Mouse (Mus musculus): Measurements from ENCODE around the gene Kcnrg. TPM values are rescaled to one million over a fixed set of nuclear protein-coding genes. Genes with fewer than 3 reads are reported as not detected.

Gene Kcnrg
- polyA plus RNA-seq, 2 experiments: 0.29 to 1.5 TPM

- H3K27me3 ChIP-seq (ENCODE audit: control insufficient read depth, insufficient read depth, low read length): no peaks in the 10 kb centered on the region
- H3K9ac ChIP-seq (ENCODE audit: low read depth, low read length, severe bottlenecking): peak overlapping the region; percentile 95
- DNase-seq (ENCODE audit: low spot score): peak; percentile 64
- WGBS: 1% methylated on average over 24 of the region's 24 CpGs
- H3K4me2 ChIP-seq (replicated peaks; ENCODE audit: low read depth, low read length, severe bottlenecking): peak overlapping the region; percentile 79
- no peak for TF ChIP-seq POLR2A (IDR thresholded peaks at IDR 0.05; ENCODE audit: borderline replicate concordance, extremely low read depth, insufficient read depth, insufficient read length)
- H3K9me3 ChIP-seq (ENCODE audit: control insufficient read depth, low read length): no peaks in the 10 kb centered on the region
- no peak for ATAC-seq (ENCODE audit: low FRiP score, low read depth)
- peak overlapping the region; percentile 72 for H3K4me3 ChIP-seq (replicated peaks; ENCODE audit: low read length)
- 0 out of 2 replicates have a peak, but pooled peaks cover 2% of the 10 kb centered on the region for H3K4me1 ChIP-seq (ENCODE audit: control insufficient read depth, insufficient read depth, low read length)
- peak overlapping the region; percentile 96 for H3K27ac ChIP-seq (replicated peaks; ENCODE audit: low read depth, low read length)
- no peaks in the 10 kb centered on the region for H3K36me3 ChIP-seq (ENCODE audit: control insufficient read depth, insufficient read depth, low read length)
Observed at GRCm38 (mm10) chr14:61647182-61647880, 40.1 kb downstream of the Kcnrg start.

DNA sequence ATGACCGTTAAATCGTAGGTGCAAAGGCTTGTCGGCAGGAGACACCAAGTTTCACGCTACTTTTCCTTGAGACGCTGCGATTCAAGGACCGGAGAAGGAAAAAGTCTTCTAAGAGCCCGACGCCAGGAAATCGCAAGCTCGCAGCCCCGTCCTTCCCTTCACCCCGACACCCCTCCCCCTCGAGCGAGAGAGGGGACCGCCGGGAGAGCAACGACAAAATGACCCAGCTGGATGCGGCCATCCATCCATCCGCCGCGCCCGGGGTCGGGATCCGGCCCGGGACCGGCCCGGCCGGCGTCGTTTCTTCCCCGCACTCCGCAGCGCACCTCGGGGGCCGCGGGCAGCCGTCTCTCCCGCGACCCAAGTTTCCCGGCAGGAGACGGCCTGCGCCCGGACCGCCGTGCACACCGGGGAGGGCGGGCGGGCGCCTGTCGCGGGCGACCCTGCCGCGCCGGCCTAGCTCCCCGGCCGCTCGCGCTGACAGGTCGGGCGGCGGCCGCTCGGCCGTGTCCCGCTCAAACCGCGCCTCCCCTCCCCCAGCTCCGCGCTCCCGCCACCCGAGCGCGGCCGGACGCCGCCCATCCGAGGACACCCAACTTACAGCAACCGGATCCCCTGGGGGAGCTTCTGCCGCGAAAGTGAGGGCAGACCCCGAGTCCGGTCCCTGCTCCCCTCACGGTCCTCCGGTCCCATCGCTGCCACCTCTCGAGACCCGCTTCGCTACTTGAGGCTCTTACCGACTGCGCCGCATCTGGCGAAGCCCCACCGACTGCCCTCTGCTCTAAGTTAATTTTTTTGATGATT is 40.8 kb downstream of the Kcnrg start:
- Histone ChIP-seq H3K4me2 (replicated peaks; ENCODE audit: low read depth, low read length, severe bottlenecking) (peak overlapping the region; percentile 79), H3K27ac (replicated peaks; ENCODE audit: low read depth, low read length) (peak overlapping the region; percentile 96), H3K36me3 (ENCODE audit: control insufficient read depth, insufficient read depth, low read length) (no peaks in the 10 kb centered on the region), H3K9me3 (ENCODE audit: control insufficient read depth, low read length) (no peaks in the 10 kb centered on the region), H3K4me3 (replicated peaks; ENCODE audit: low read length) (peak overlapping the region; percentile 72), H3K9ac (ENCODE audit: low read depth, low read length, severe bottlenecking) (peak overlapping the region; percentile 95), H3K4me1 (ENCODE audit: control insufficient read depth, insufficient read depth, low read length) (0 out of 2 replicates have a peak, but pooled peaks cover 2% of the 10 kb centered on the region), H3K27me3 (ENCODE audit: control insufficient read depth, insufficient read depth, low read length) (no peaks in the 10 kb centered on the region)
- DNase-seq (ENCODE audit: low spot score) (peak; percentile 45), ATAC-seq (ENCODE audit: low FRiP score, low read depth) (peak; percentile 48)
- TF ChIP-seq POLR2A (IDR thresholded peaks at IDR 0.05; ENCODE audit: borderline replicate concordance, extremely low read depth, insufficient read depth, insufficient read length): no peak
- WGBS: under 1% methylated on average over 51 of the region's 95 CpGs

GRCm38 (mm10) chr14:61648685-61649504 is 41.6 kb downstream of the Kcnrg start:
- TF ChIP-seq POLR2A (IDR thresholded peaks at IDR 0.05; ENCODE audit: borderline replicate concordance, extremely low read depth, insufficient read depth, insufficient read length): no peak
- peak; percentile 99 for DNase-seq (ENCODE audit: low spot score)
- WGBS: 2% methylated on average over 58 of the region's 62 CpGs

DNA sequence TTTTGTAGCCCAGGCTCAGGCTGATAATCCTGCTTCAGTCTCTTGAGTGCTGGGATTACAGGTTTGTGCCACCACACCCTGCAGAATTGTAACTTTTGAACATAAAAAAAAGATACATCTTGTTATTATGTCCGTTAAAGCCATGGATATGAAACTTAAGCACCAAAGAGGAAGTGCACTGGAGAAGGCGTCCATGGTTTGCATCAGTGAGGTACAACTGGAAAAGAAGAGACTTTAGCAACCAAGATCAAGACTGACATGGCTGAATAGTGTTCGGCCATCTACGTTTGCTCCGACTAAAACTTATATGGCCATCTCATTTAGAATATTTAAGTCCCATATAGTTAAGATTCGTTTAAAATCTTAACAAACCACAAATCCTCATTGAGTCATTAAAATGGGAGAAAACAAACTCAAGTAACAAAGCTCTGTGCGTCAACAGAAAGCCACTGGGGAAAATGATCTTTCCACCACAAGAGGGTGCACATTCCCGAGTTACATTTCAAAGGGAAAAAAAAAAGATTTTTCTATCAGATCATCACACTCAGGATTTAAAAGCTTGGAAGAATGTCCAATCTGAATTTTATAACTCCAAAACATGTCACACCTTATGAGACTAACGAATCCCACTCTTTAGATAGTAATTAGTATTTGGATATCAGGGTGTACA is 43.2 kb downstream of the Kcnrg start:
- Histone ChIP-seq H3K4me3 (replicated peaks; ENCODE audit: low read length) (no peak overlapping the region), H3K4me1 (ENCODE audit: control insufficient read depth, insufficient read depth, low read length) (0 out of 2 replicates have a peak, but pooled peaks cover 2% of the 10 kb centered on the region), H3K9ac (ENCODE audit: low read depth, low read length, severe bottlenecking) (no peak overlapping the region), H3K27me3 (ENCODE audit: control insufficient read depth, insufficient read depth, low read length) (no peaks in the 10 kb centered on the region), H3K36me3 (ENCODE audit: control insufficient read depth, insufficient read depth, low read length) (no peaks in the 10 kb centered on the region), H3K27ac (replicated peaks; ENCODE audit: low read depth, low read length) (no peak overlapping the region), H3K4me2 (replicated peaks; ENCODE audit: low read depth, low read length, severe bottlenecking) (no peak overlapping the region), H3K9me3 (ENCODE audit: control insufficient read depth, low read length) (no peaks in the 10 kb centered on the region)
- WGBS: 39% methylated on average over 9 of the region's 9 CpGs
- ATAC-seq (ENCODE audit: low FRiP score, low read depth): no peak
- peak; percentile 61 for DNase-seq (ENCODE audit: low spot score)
- TF ChIP-seq POLR2A (IDR thresholded peaks at IDR 0.05; ENCODE audit: borderline replicate concordance, extremely low read depth, insufficient read depth, insufficient read length): no peak

More at GRCm38 (mm10) chr14:61648685-61649504, 41.6 kb downstream of the Kcnrg start:
- peak overlapping the region; percentile 96 for H3K27ac ChIP-seq (replicated peaks; ENCODE audit: low read depth, low read length)
- no peaks in the 10 kb centered on the region for H3K27me3 ChIP-seq (ENCODE audit: control insufficient read depth, insufficient read depth, low read length)
- ATAC-seq (ENCODE audit: low FRiP score, low read depth): peak; percentile 90
- H3K4me1 ChIP-seq (ENCODE audit: control insufficient read depth, insufficient read depth, low read length): 0 out of 2 replicates have a peak, but pooled peaks cover 2% of the 10 kb centered on the region
- no peaks in the 10 kb centered on the region for H3K36me3 ChIP-seq (ENCODE audit: control insufficient read depth, insufficient read depth, low read length)
- no peaks in the 10 kb centered on the region for H3K9me3 ChIP-seq (ENCODE audit: control insufficient read depth, low read length)
- H3K4me2 ChIP-seq (replicated peaks; ENCODE audit: low read depth, low read length, severe bottlenecking): peak overlapping the region; percentile 79
- H3K4me3 ChIP-seq (replicated peaks; ENCODE audit: low read length): peak overlapping the region; percentile 72
- peak overlapping the region; percentile 95 for H3K9ac ChIP-seq (ENCODE audit: low read depth, low read length, severe bottlenecking)

All from limb, embryonic 14.5 days (tissue).